Mouse (Mus musculus) natural killer cell, adult 2 months (primary cell): ENCODE measurements around the gene Sipa1.

ENCODE experiments used
- DNase-seq, 2 experiments: peaks; one replicate each; pipeline ENCODE4 v3.0.0; 2022; ENCODE audit warnings: low spot score in 2 of 2

Gene Sipa1

GRCm38 (mm10) chr19:5646731-5647330 is 16.7 kb downstream of the Sipa1 start:
- no peak for DNase-seq

GRCm38 (mm10) chr19:5645280-5645679 is 18.2 kb downstream of the Sipa1 start:
- DNase-seq, result no peak

DNA sequence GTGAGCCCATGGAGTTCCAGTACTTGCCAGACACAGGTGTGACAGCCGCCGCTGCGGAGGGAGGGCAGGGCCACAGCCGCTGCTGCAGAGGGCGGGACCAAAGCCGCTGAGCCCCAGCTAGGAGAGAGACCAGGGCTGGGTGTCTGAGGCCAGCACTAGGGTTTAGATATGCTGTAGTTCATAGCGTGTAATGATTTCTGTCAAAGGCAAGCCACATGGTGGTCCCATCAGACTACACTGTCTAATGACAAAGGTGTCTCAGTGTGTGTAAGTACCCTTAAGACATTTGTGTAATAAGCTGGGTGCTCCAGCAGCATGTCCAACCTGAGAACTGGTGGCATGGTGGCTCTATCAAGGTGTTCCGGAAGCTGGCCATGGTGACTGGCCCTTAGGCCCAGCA is 21.9 kb downstream of the Sipa1 start:
- no peak for DNase-seq

DNA sequence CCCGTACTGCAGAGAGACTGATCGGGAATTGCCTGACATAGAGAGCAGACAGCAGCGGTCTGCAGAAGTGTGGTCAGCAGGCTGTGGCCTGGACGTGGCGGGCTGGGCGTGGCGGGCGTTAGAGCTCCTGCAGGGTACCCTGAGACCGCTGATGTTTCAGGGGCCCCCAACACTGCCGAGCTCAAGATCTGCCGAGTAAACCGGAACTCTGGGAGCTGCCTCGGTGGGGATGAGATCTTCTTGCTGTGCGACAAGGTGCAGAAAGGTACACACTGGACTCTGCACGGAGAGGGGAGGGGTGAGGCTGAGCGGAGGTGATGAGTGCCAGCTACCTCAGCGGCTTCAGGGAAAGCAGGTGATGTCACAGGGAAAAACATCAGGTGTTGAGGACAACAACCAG is 22.5 kb downstream of the Sipa1 start:
- DNase-seq, result no peak

GRCm38 (mm10) chr19:5640339-5640738 is 23.2 kb downstream of the Sipa1 start:
- no peak for DNase-seq

DNA sequence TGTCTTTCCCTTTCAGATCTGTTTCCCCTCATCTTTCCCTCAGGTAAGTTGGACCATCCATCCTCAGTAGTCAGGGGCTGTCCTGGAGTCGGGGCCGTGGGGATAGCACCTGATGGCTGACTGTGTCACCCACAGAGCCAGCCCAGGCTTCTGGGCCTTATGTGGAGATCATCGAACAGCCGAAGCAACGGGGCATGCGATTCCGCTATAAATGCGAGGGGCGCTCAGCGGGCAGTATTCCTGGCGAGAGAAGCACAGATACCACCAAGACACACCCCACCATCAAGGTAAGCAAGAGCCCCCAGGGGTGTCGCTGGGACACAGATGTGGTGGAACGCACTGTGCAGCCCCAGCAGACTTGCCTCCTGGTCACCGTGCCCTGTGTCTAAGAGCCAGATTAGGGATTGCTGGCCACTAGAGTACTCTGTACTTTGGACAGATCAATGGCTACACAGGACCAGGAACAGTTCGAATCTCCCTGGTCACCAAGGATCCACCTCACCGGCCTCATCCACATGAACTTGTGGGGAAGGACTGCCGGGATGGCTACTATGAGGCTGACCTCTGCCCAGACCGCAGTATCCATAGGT is 25.0 kb downstream of the Sipa1 start:
- DNase-seq, result no peak

GRCm38 (mm10) chr19:5637069-5638047 is 26.1 kb downstream of the Sipa1 start, which contains the start of gene Rela:
Gene Rela, plus strand, starts transcription at chr19:5637483.
- peak; percentile 88 to 90 for DNase-seq

GRCm38 (mm10) chr19:5636571-5637041 is 26.9 kb downstream of the Sipa1 start:
- DNase-seq, result peak in 1 of 2 experiments; percentile 33

- DNase-seq, result no peak
These were observed 27.4 kb downstream of the Sipa1 start for GRCm38 (mm10) chr19:5636036-5636570.

DNA sequence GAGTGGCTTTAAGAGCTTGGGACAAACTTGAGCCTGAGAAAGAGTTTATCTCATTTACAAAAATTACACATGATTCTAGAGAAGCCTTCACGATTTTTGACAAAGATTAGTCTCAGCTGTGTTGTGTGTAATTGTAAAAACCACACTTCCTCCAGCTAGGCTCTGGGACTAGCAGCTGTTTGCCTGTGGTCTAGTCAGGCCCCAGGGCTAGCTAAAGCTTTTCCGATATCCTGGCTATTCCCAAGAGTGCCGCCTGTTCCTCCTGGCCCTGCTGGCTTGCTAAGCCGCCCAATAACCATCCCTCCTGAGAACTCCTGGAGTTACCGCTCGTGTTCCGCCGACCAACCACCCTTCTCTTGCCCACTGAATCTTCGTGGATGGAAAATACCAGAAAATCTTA is 31.4 kb downstream of the Sipa1 start:
- DNase-seq, result no peak

DNA sequence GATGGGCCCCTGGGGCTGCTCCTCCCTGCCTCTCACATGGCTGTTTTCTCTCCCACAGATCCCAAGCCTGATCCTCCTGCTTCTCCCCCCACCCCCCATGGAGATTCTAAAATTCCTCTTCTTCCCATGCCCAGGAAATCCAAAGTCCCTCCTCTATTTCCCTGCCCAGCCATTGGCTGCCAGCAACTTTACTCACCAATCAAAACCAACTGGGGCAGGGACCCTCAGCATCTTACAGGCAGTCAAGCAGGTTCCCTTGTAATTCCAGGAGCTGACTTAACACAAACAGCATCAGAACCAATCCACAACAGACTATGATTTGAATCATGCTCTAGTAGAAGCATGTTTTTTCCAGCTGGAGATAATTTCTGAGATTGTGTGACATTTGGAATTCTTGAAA is 33.6 kb downstream of the Sipa1 start:
- DNase-seq, result no peak

- DNase-seq, result no peak
These were observed 38.2 kb downstream of the Sipa1 start for GRCm38 (mm10) chr19:5625311-5625710.

GRCm38 (mm10) chr19:5621884-5622283 is 41.6 kb downstream of the Sipa1 start:
- no peak for DNase-seq

GRCm38 (mm10) chr19:5620007-5620406 is 43.5 kb downstream of the Sipa1 start:
- no peak for DNase-seq

DNA sequence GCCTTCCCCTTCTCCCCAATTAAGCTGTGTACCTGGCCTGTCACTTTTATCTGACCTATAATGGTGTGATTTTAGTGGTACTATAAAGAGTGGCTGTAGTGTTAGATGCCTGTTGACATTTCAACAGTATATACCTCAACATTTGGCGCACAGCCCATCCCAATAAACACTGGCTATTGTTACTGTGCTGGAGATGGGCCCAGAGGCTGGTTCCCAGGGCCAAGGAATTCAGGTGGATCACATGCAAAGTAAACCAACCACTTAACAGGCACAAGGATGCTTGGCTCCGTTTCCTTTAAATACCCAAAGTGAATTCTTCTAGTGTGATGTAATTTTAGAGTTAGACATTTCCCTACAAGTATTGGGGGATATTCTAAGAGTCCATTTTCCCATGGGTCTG is 48.6 kb downstream of the Sipa1 start:
- DNase-seq, result no peak

GRCm38 (mm10) chr19:5612762-5613411 is 50.6 kb downstream of the Sipa1 start:
- no peak for DNase-seq

DNA sequence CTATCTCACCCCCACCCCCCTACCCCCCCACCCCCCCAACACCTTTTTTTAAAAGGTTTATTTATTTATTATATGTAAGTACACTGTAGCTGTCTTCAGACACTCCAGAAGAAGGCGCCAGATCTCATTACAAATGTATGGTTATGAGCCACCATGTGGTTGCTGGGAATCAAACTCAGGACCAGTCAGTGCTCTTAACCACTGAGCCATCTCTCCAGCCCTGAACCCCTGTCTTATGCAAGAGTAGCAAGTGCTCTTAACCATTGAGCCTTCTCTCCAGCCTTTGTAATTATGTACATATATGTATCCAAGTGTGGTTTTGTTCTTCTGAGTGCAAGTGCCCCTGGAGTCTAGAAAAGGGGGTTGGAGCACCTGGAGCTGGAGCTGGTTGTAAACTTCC is 51.5 kb downstream of the Sipa1 start:
- peak; percentile 40 to 44 for DNase-seq

DNA sequence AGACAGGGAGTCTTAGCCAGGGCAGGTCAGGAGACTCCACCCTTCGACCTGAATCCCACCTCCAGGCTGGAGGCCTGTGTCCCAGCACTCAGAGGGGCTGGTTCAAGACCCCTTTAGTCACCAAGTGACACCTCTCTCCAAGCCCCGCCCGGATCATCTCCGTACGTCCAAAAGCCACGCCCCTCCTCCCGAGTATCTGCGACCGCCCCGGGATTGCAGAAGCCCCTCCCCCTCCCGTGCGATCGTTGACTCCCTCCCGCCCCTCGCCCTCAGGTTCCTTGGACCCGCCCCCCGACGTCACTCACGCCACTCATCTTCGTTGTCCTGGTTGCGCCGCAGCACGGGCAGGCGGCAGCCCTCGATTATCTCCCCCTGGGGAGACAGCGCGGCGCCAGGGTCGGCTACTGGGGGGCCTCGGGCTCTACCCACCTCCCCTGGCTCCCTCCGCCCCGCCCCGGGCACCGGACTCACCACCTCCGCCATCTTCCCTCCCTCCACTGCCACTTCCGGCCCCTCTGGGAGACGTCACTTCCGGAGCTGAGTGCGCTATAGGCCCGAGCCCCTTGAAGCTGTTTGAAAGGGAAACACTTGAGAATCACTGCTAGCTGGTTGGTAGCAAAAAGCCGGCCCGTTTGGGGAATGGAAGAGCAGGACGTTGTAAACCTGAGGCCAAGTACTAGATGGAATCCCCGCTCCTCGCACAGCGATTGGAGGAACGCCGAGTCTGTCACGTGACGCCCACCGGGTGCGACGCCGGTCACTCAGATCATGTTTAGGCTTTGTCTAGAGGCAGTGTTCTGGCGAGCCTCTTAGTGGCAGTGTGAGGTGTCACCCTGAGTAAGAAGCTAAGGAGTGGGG is 53.7 kb downstream of the Sipa1 start, which contains the start of gene Kat5:
Gene Kat5 (minus strand): TSS at position 691 of the 858 bp plus-strand sequence.
- DNase-seq, result peak; percentile 93

DNA sequence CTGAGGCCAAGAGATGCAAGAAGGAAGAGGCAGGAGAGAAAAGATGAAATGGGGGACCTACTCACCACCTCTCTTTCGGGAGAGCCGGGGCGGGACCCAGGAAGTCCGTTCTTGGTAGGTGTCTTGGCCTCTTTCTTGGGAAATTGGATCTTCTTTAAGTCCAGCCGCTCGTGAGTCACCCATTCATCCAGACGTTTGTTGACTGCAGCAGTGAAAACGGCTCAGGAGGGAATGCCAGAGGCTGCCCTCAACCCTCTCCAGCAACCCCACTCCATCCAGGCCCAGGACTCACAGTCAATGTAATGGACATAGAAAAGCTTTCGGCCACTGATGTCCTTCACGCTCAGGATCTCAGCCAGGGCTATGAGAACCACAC is 54.3 kb downstream of the Sipa1 start:
- DNase-seq, result no peak

DNA sequence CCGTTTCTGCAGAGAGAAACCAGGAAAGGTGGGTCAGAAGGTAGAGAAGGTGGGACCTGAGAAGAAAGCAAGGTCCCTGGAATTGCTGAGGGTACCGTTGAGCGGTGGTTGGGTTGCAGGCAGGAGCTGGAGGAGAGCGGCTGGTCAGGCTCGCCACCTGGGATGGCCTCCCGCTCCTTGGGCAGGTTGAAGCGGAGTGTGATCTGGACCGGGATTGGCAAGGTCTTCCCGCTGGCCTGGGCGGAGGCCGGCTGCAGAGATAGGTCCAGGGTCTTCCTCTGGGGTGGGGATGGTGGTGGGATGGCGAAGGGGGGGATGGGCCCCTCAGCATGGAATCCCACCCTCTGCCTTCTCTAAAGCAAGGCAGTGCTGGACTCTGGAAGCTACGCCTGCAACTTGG is 54.8 kb downstream of the Sipa1 start:
- no peak for DNase-seq
